Mouse (Mus musculus): Measurements from ENCODE around the gene Fbxl18. TPM values are rescaled to one million over a fixed set of nuclear protein-coding genes. Genes with fewer than 3 reads are reported as not detected.
A peak's percentile ranks its signal among the peaks of the same experiment; 100 is the strongest.
"Not testable (repeated sequence)": the region's sequence is repeated elsewhere in the genome, so short reads cannot be mapped to it uniquely, and the experiment has no call there.

The Fbxl18 gene
- polyA plus RNA-seq, 1 experiment from 2014 or later: 26.1 TPM

GRCm38 (mm10) chr5:142896713-142897112, 1.5 kb upstream of the Fbxl18 start:
- H3K9ac ChIP-seq: no peak overlapping the region
- peaks cover 20% of the 10 kb centered on the region for H3K4me1 ChIP-seq (replicated peaks; ENCODE audit: control insufficient read depth, insufficient read depth, low read length)
- H3K9me3 ChIP-seq (ENCODE audit: control insufficient read depth, low read length): no peaks in the 10 kb centered on the region
- peaks cover 36% of the 10 kb centered on the region for H3K36me3 ChIP-seq (replicated peaks; ENCODE audit: control insufficient read depth, insufficient read depth)
- no peak overlapping the region for H3K4me3 ChIP-seq (replicated peaks; ENCODE audit: low read length)
- no peak overlapping the region for H3K4me2 ChIP-seq (replicated peaks)
- 85% methylated on average over 5 of the region's 5 CpGs for WGBS
- ATAC-seq (ENCODE audit: low FRiP score) (no peak), DNase-seq (ENCODE audit: low spot score) (no peak)
- H3K27ac ChIP-seq: no peak overlapping the region
- no peaks in the 10 kb centered on the region for H3K27me3 ChIP-seq (ENCODE audit: control insufficient read depth, insufficient read depth, low read length)

GRCm38 (mm10) chr5:142896192-142896591, 971 bp upstream of the Fbxl18 start:
- WGBS: 85% methylated on average over 10 of the region's 10 CpGs
- ATAC-seq (ENCODE audit: low FRiP score): no peak

GRCm38 (mm10) chr5:142891396-142891795, 3.8 kb downstream of the Fbxl18 start:
- ATAC-seq (ENCODE audit: low FRiP score) (no peak), DNase-seq (ENCODE audit: low spot score) (no peak)
- Histone ChIP-seq H3K4me2 (replicated peaks) (no peak overlapping the region), H3K9ac (no peak overlapping the region), H3K9me3 (ENCODE audit: control insufficient read depth, low read length) (no peaks in the 10 kb centered on the region), H3K4me1 (replicated peaks; ENCODE audit: control insufficient read depth, insufficient read depth, low read length) (peaks cover 20% of the 10 kb centered on the region), H3K4me3 (replicated peaks; ENCODE audit: low read length) (no peak overlapping the region), H3K27me3 (ENCODE audit: control insufficient read depth, insufficient read depth, low read length) (no peaks in the 10 kb centered on the region), H3K36me3 (replicated peaks; ENCODE audit: control insufficient read depth, insufficient read depth) (peaks cover 17% of the 10 kb centered on the region), H3K27ac (no peak overlapping the region)
- WGBS: 93% methylated on average over 6 of the region's 6 CpGs

More at GRCm38 (mm10) chr5:142896192-142896591, 971 bp upstream of the Fbxl18 start:
- peak overlapping the region; percentile 70; the same call in 1 of the 2 replicates for H3K4me2 ChIP-seq (replicated peaks)
- H3K4me1 ChIP-seq (replicated peaks; ENCODE audit: control insufficient read depth, insufficient read depth, low read length): peaks cover 20% of the 10 kb centered on the region
- no peak overlapping the region for H3K27ac ChIP-seq
- peaks cover 31% of the 10 kb centered on the region for H3K36me3 ChIP-seq (replicated peaks; ENCODE audit: control insufficient read depth, insufficient read depth)
- H3K9ac ChIP-seq: no peak overlapping the region
- DNase-seq (ENCODE audit: low spot score): no peak
- no peaks in the 10 kb centered on the region for H3K9me3 ChIP-seq (ENCODE audit: control insufficient read depth, low read length)
- H3K4me3 ChIP-seq (replicated peaks; ENCODE audit: low read length): no peak overlapping the region
- no peaks in the 10 kb centered on the region for H3K27me3 ChIP-seq (ENCODE audit: control insufficient read depth, insufficient read depth, low read length)

- WGBS: 92% methylated on average over 3 of the region's 3 CpGs
- not testable (repeated sequence) for H3K4me2 ChIP-seq (replicated peaks); H3K4me1 ChIP-seq (replicated peaks; ENCODE audit: control insufficient read depth, insufficient read depth, low read length); H3K4me3 ChIP-seq (replicated peaks; ENCODE audit: low read length); H3K9me3 ChIP-seq (ENCODE audit: control insufficient read depth, low read length); H3K27ac ChIP-seq; DNase-seq (ENCODE audit: low spot score); H3K9ac ChIP-seq; ATAC-seq (ENCODE audit: low FRiP score); H3K27me3 ChIP-seq (ENCODE audit: control insufficient read depth, insufficient read depth, low read length)
- H3K36me3 ChIP-seq (replicated peaks; ENCODE audit: control insufficient read depth, insufficient read depth): peaks cover 49% of the 10 kb centered on the region
These were observed 7.7 kb downstream of the Fbxl18 start for GRCm38 (mm10) chr5:142887533-142887932.

GRCm38 (mm10) chr5:142886761-142887160, 8.5 kb downstream of the Fbxl18 start:
- H3K4me3 ChIP-seq (replicated peaks; ENCODE audit: low read length): no peak overlapping the region
- H3K36me3 ChIP-seq (replicated peaks; ENCODE audit: control insufficient read depth, insufficient read depth): peaks cover 49% of the 10 kb centered on the region
- ATAC-seq (ENCODE audit: low FRiP score): no peak
- no peak overlapping the region for H3K4me2 ChIP-seq (replicated peaks)
- H3K9ac ChIP-seq: no peak overlapping the region
- WGBS: 94% methylated on average over 20 of the region's 20 CpGs
- H3K4me1 ChIP-seq (replicated peaks; ENCODE audit: control insufficient read depth, insufficient read depth, low read length): no peaks in the 10 kb centered on the region
- no peak for DNase-seq (ENCODE audit: low spot score)
- no peaks in the 10 kb centered on the region for H3K9me3 ChIP-seq (ENCODE audit: control insufficient read depth, low read length)
- no peak overlapping the region for H3K27ac ChIP-seq
- no peaks in the 10 kb centered on the region for H3K27me3 ChIP-seq (ENCODE audit: control insufficient read depth, insufficient read depth, low read length)

GRCm38 (mm10) chr5:142886181-142886580, 9.0 kb downstream of the Fbxl18 start:
- DNase-seq (ENCODE audit: low spot score): no peak
- no peak overlapping the region for H3K4me2 ChIP-seq (replicated peaks)
- no peak overlapping the region for H3K27ac ChIP-seq
- H3K9ac ChIP-seq: no peak overlapping the region
- no peaks in the 10 kb centered on the region for H3K9me3 ChIP-seq (ENCODE audit: control insufficient read depth, low read length)
- H3K4me3 ChIP-seq (replicated peaks; ENCODE audit: low read length): no peak overlapping the region
- peaks cover 49% of the 10 kb centered on the region for H3K36me3 ChIP-seq (replicated peaks; ENCODE audit: control insufficient read depth, insufficient read depth)
- 95% methylated on average over 19 of the region's 19 CpGs for WGBS
- no peak for ATAC-seq (ENCODE audit: low FRiP score)
- H3K4me1 ChIP-seq (replicated peaks; ENCODE audit: control insufficient read depth, insufficient read depth, low read length): peaks cover 6% of the 10 kb centered on the region
- no peaks in the 10 kb centered on the region for H3K27me3 ChIP-seq (ENCODE audit: control insufficient read depth, insufficient read depth, low read length)

- no peak for ATAC-seq (ENCODE audit: low FRiP score)
- Histone ChIP-seq H3K9me3 (ENCODE audit: control insufficient read depth, low read length) (no peaks in the 10 kb centered on the region), H3K4me3 (replicated peaks; ENCODE audit: low read length) (no peak overlapping the region), H3K9ac (no peak overlapping the region), H3K27ac (no peak overlapping the region), H3K4me2 (replicated peaks) (no peak overlapping the region), H3K4me1 (replicated peaks; ENCODE audit: control insufficient read depth, insufficient read depth, low read length) (peaks cover 15% of the 10 kb centered on the region), H3K36me3 (replicated peaks; ENCODE audit: control insufficient read depth, insufficient read depth) (peaks cover 40% of the 10 kb centered on the region), H3K27me3 (ENCODE audit: control insufficient read depth, insufficient read depth, low read length) (no peaks in the 10 kb centered on the region)
- DNase-seq (ENCODE audit: low spot score): no peak
- WGBS: 96% methylated on average over 11 of the region's 11 CpGs
These were observed 12.8 kb downstream of the Fbxl18 start for GRCm38 (mm10) chr5:142882471-142882870.

GRCm38 (mm10) chr5:142881936-142882335, 13.3 kb downstream of the Fbxl18 start:
- ATAC-seq (ENCODE audit: low FRiP score) (no peak), DNase-seq (ENCODE audit: low spot score) (no peak)
- no peak overlapping the region for H3K4me2 ChIP-seq (replicated peaks)
- no peak overlapping the region for H3K4me3 ChIP-seq (replicated peaks; ENCODE audit: low read length)
- no peak overlapping the region for H3K9ac ChIP-seq
- peaks cover 38% of the 10 kb centered on the region for H3K36me3 ChIP-seq (replicated peaks; ENCODE audit: control insufficient read depth, insufficient read depth)
- peak overlapping the region; percentile 40; the same call in 1 of the 2 replicates for H3K27ac ChIP-seq
- 79% methylated on average over 8 of the region's 8 CpGs for WGBS
- H3K27me3 ChIP-seq (ENCODE audit: control insufficient read depth, insufficient read depth, low read length): no peaks in the 10 kb centered on the region
- H3K4me1 ChIP-seq (replicated peaks; ENCODE audit: control insufficient read depth, insufficient read depth, low read length): peaks cover 15% of the 10 kb centered on the region
- no peaks in the 10 kb centered on the region for H3K9me3 ChIP-seq (ENCODE audit: control insufficient read depth, low read length)

- Histone ChIP-seq H3K27me3 (ENCODE audit: control insufficient read depth, insufficient read depth, low read length) (no peaks in the 10 kb centered on the region), H3K27ac (peak overlapping the region; percentile 40; the same call in 1 of the 2 replicates), H3K9ac (peak overlapping the region; percentile 32), H3K4me1 (replicated peaks; ENCODE audit: control insufficient read depth, insufficient read depth, low read length) (peaks cover 15% of the 10 kb centered on the region), H3K9me3 (ENCODE audit: control insufficient read depth, low read length) (no peaks in the 10 kb centered on the region), H3K4me3 (replicated peaks; ENCODE audit: low read length) (no peak overlapping the region), H3K4me2 (replicated peaks) (0 out of 2 replicates have a peak overlapping the region, but pooled peaks have one; percentile 9), H3K36me3 (replicated peaks; ENCODE audit: control insufficient read depth, insufficient read depth) (peaks cover 29% of the 10 kb centered on the region)
- DNase-seq (ENCODE audit: low spot score) (no peak), ATAC-seq (ENCODE audit: low FRiP score) (no peak)
- 18% methylated on average over 13 of the region's 13 CpGs for WGBS
These were observed 14.3 kb downstream of the Fbxl18 start for GRCm38 (mm10) chr5:142880806-142881516.

All from hindbrain, embryonic 14.5 days (tissue).